Mouse (Mus musculus) stomach, postnatal 0 days (tissue): ENCODE data around the gene Cebpz. TPM values are rescaled to one million over a fixed set of nuclear protein-coding genes. Genes with fewer than 3 reads are reported as not detected.

ENCODE experiments used
- ATAC-seq: fragments of 200-750 bp; cut with Nextera tagmentation; 2 replicates; pipeline ENCODE4 v1.8.0; 2017; ENCODE audit not compliant: low FRiP score, low TSS enrichment
- DNase-seq: peaks from one replicate; pipeline ENCODE4 v3.0.0-alpha.2; 2016; ENCODE audit warnings: low spot score
- H3K27ac ChIP-seq: fragments of 300-500 bp; sonication (generic); replicated peaks from 2 replicates; pipeline ENCODE4 v1.5.1; 2014; ENCODE audit warnings: mild to moderate bottlenecking, control low read depth
- H3K27me3 ChIP-seq: fragments of 300-500 bp; sonication (generic); 2 replicates; pipeline ENCODE4 v1.6.1; 2014; ENCODE audit warnings: low read length; ENCODE audit not compliant: control insufficient read depth, insufficient read depth
- H3K36me3 ChIP-seq: fragments of 300-500 bp; sonication (generic); 2 replicates; pipeline ENCODE4 v1.6.1; 2014; ENCODE audit warnings: low read length, mixed read lengths; ENCODE audit not compliant: control insufficient read depth, insufficient read depth
- H3K4me1 ChIP-seq: fragments of 300-500 bp; sonication (generic); replicated peaks from 2 replicates; pipeline ENCODE4 v1.6.1; 2014; ENCODE audit warnings: antibody characterized with exemption; ENCODE audit not compliant: control insufficient read depth, insufficient read depth
- H3K4me2 ChIP-seq: fragments of 300-500 bp; sonication (generic); replicated peaks from 2 replicates; pipeline ENCODE4 v1.6.1; 2014; ENCODE audit warnings: low read depth, mild to moderate bottlenecking, control low read depth, moderate library complexity
- H3K4me3 ChIP-seq: fragments of 300-500 bp; sonication (generic); 2 replicates; pipeline ENCODE4 v1.5.1; 2014; ENCODE audit warnings: low read depth, low read length, control low read depth
- H3K9ac ChIP-seq: fragments of 300-500 bp; sonication (generic); 2 replicates; pipeline ENCODE4 v1.6.1; 2014; ENCODE audit warnings: mild to moderate bottlenecking, low read length, control low read depth, mixed read lengths
- H3K9me3 ChIP-seq: fragments of 300-500 bp; sonication (generic); 2 replicates; pipeline ENCODE4 v1.6.1; 2016; ENCODE audit warnings: low read length; ENCODE audit not compliant: control insufficient read depth
- CTCF ChIP-seq: IDR thresholded peaks from 2 replicates; pipeline ENCODE4 v1.5.1; 2016; ENCODE audit warnings: antibody characterized with exemption, low read depth, mild to moderate bottlenecking, moderate library complexity
- EP300 ChIP-seq: optimal IDR thresholded peaks from 2 replicates; pipeline ENCODE3; 2016; ENCODE audit warnings: antibody characterized with exemption
- WGBS: fragments of 180-500 bp; shearing (Covaris S2); extraction: QIAGEN DNeasy Blood & Tissue Kit; methylation state at CpG from one replicate; pipeline ENCODE4 v1.1.7; 2014; 5-methylcytosine and 5-hydroxymethylcytosine counted together
- polyA plus RNA-seq: library from polyadenylated mRNA; unstranded; fragments of >200 nt; fragmentation: Nextera tagmentation; extraction: Ambion mirVana; gene quantifications from 2 replicates; pipeline ENCODE4 v1.2.1, GENCODE M21; 2015

The Cebpz gene
- polyA plus RNA-seq, 1 experiment from 2014 or later = 44.7 TPM

- Histone ChIP-seq H3K4me1 (0 out of 2 replicates have a peak, but pooled peaks cover 2% of the 10 kb centered on the region), H3K9me3 (no peaks in the 10 kb centered on the region), H3K9ac (no peak overlapping the region), H3K36me3 (no peaks in the 10 kb centered on the region), H3K27ac (no peak overlapping the region; the same call in 1 of the 2 replicates), H3K4me3 (no peak overlapping the region), H3K27me3 (no peaks in the 10 kb centered on the region), H3K4me2 (no peak overlapping the region)
- TF ChIP-seq EP300 = no peak
- TF ChIP-seq CTCF = no peak
- DNase-seq (no peak), ATAC-seq (no peak)
- WGBS = 94% methylated on average over 4 of the region's 4 CpGs
Measured at GRCm38 (mm10) chr17:78883291-78883690, 53.6 kb downstream of the Cebpz start.

- under 1% methylated on average over 28 of the region's 28 CpGs for WGBS
- Histone ChIP-seq H3K9ac (peak within 1 kb of the TSS; percentile 85), H3K4me2 (peak within 1 kb of the TSS; percentile 69)
Measured at GRCm38 (mm10) chr17:78882401-78883112, 54.3 kb downstream of the Cebpz start, which contains the start of gene Eif2ak2. Eif2ak2 (minus strand) TSS chr17:78882573.

GRCm38 (mm10) chr17:78881878-78882304 lies 55.0 kb downstream of the Cebpz start:
- Histone ChIP-seq H3K4me3 (peak overlapping the region; percentile 69), H3K27ac (peak overlapping the region; percentile 90), H3K4me1 (0 out of 2 replicates have a peak, but pooled peaks cover 2% of the 10 kb centered on the region), H3K9ac (peak overlapping the region; percentile 85), H3K4me2 (peak overlapping the region; percentile 69), H3K36me3 (peaks cover 7% of the 10 kb centered on the region; the same call in 1 of the 2 replicates), H3K27me3 (no peaks in the 10 kb centered on the region), H3K9me3 (no peaks in the 10 kb centered on the region)
- TF ChIP-seq CTCF (no peak), EP300 (no peak)
- DNase-seq (peak; percentile 60), ATAC-seq (peak; percentile 47)
- 13% methylated on average over 4 of the region's 7 CpGs for WGBS

More at GRCm38 (mm10) chr17:78882401-78883112, 54.3 kb downstream of the Cebpz start, which contains the start of gene Eif2ak2:
- DNase-seq = peak; percentile 95
- Histone ChIP-seq H3K4me3 (peak within 1 kb of the TSS; percentile 69), H3K4me1 (0 out of 2 replicates have a peak, but pooled peaks cover 2% of the 10 kb centered on the region), H3K27me3 (no peaks in the 10 kb centered on the region), H3K9me3 (no peaks in the 10 kb centered on the region), H3K27ac (peak within 1 kb of the TSS; percentile 90), H3K36me3 (peaks cover 6% of the 10 kb centered on the region; the same call in 1 of the 2 replicates)
- no peak for TF ChIP-seq EP300
- TF ChIP-seq CTCF = no peak
- ATAC-seq = peak; percentile 99

GRCm38 (mm10) chr17:78873886-78874285 lies 63.0 kb downstream of the Cebpz start:
- no peak overlapping the region for H3K4me3 ChIP-seq
- ATAC-seq = no peak
- TF ChIP-seq EP300 (no peak), CTCF (no peak)
- no peaks in the 10 kb centered on the region for H3K4me1 ChIP-seq
- H3K4me2 ChIP-seq = no peak overlapping the region
- H3K27ac ChIP-seq = no peak overlapping the region
- DNase-seq = no peak
- no peak overlapping the region for H3K9ac ChIP-seq
- no peaks in the 10 kb centered on the region for H3K9me3 ChIP-seq
- peaks cover 13% of the 10 kb centered on the region; the same call in 1 of the 2 replicates for H3K36me3 ChIP-seq
- no peaks in the 10 kb centered on the region for H3K27me3 ChIP-seq
- 93% methylated on average over 6 of the region's 6 CpGs for WGBS

Other genes with a start within 250 kb of the Cebpz start
- 3.2 and 3.3 TPM in 2 replicates for gene Strn, start 199.9 kb downstream of the Cebpz start, polyA plus RNA-seq
- gene Heatr5b, start 101.7 kb downstream of the Cebpz start, polyA plus RNA-seq = 3.7 and 4.4 TPM in 2 replicates
- 33.8 and 35.3 TPM in 2 replicates for gene Gpatch11, start 101.5 kb downstream of the Cebpz start, polyA plus RNA-seq
- gene Eif2ak2, start 54.5 kb downstream of the Cebpz start, polyA plus RNA-seq = 7.6 and 12.4 TPM in 2 replicates
- gene Sult6b1, start 30.1 kb downstream of the Cebpz start, polyA plus RNA-seq = 0.07 and 0.12 TPM in 2 replicates
- gene Cebpzos, start 20.6 kb downstream of the Cebpz start, polyA plus RNA-seq = 131 and 136 TPM in 2 replicates
- gene Ndufaf7, start 70 bp upstream of the Cebpz start, polyA plus RNA-seq = 37.8 and 40.6 TPM in 2 replicates
- 10.8 and 11.4 TPM in 2 replicates for gene Prkd3, start 83.8 kb upstream of the Cebpz start, polyA plus RNA-seq
- 23.6 and 23.7 TPM in 2 replicates for gene Qpct, start 114.8 kb upstream of the Cebpz start, polyA plus RNA-seq